Mouse (Mus musculus) CD8-positive naive resting alpha-beta T cell, adult 2 months (primary cell): ENCODE data around the gene Krt79.

Experiments
- DNase-seq, 2 experiments: peaks; one replicate each; pipeline ENCODE4 v3.0.0; 2022; ENCODE audit warnings: low read depth in 2 of 2, low spot score in 2 of 2

The Krt79 gene

GRCm38 (mm10) chr15:101938600-101939308 is 1.4 kb downstream of the Krt79 start:
- no peak for DNase-seq

GRCm38 (mm10) chr15:101933024-101933423 is 7.1 kb downstream of the Krt79 start:
- DNase-seq: no peak

GRCm38 (mm10) chr15:101929666-101930065 is 10.5 kb downstream of the Krt79 start:
- no peak for DNase-seq

- DNase-seq: no peak
Measured at GRCm38 (mm10) chr15:101929087-101929486, 11.0 kb downstream of the Krt79 start.

- DNase-seq: no peak
Measured at GRCm38 (mm10) chr15:101927340-101928080, 12.6 kb downstream of the Krt79 start.

GRCm38 (mm10) chr15:101925041-101925440 is 15.1 kb downstream of the Krt79 start:
- DNase-seq: no peak

- no peak for DNase-seq
Measured at GRCm38 (mm10) chr15:101924635-101925034, 15.5 kb downstream of the Krt79 start, which contains the start of gene Krt4. Krt4 (minus strand) TSS chr15:101924735.

- no peak for DNase-seq
Measured at GRCm38 (mm10) chr15:101922296-101922695, 17.8 kb downstream of the Krt79 start.

GRCm38 (mm10) chr15:101916072-101916471 is 24.1 kb downstream of the Krt79 start:
- DNase-seq: no peak

GRCm38 (mm10) chr15:101904849-101905248 is 35.3 kb downstream of the Krt79 start:
- DNase-seq: no peak

- no peak for DNase-seq
Measured at GRCm38 (mm10) chr15:101902171-101903149, 37.7 kb downstream of the Krt79 start.

- no peak for DNase-seq
Measured at GRCm38 (mm10) chr15:101895216-101895615, 44.9 kb downstream of the Krt79 start.

GRCm38 (mm10) chr15:101892820-101893219 is 47.3 kb downstream of the Krt79 start, which contains the start of gene Krt76:
Krt76 (minus strand) TSS chr15:101892920.
- no peak for DNase-seq

GRCm38 (mm10) chr15:101879776-101880175 is 60.3 kb downstream of the Krt79 start:
- DNase-seq: no peak
